Mouse (Mus musculus): ENCODE data around the gene Bri3.

The Bri3 gene

DNA sequence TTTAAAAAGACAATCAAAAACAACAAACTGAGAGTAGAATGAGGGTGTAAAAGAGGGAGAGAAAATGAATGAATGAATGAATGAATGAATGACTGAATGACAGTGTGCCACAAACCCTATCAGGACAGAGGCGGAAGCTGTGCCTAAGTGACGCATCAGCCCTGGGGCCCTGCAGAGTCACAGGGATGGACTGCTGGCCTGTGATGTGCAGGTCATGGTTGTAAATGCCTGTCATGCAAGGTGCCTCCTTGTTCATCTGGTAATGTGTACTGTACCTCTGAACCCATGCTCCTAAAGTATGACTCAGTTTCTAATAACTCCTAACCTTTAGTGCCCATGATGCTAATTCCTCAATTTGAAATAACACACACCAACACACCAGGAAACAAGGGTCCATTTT lies 58.8 kb downstream of the Bri3 start:
- no peak for DNase-seq

DNA sequence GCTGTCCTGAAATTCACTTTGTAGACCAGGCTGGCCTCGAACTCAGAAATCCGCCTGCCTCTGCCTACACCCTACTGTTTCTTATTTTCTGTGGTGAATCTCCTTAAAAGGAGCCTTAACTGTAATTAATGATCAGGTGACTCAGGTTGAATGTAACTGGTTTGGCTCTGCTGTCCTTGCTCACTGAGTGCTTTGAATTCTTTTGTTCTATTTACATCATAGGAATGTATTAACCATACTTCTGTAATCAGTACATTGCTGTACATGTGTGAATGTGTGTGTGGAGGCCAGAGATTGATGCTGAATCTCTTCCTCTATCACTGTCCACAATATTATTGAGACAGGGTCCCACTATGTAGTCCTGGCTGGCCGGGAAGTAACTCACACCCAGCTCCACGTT lies 64.7 kb downstream of the Bri3 start:
- DNase-seq = no peak

DNA sequence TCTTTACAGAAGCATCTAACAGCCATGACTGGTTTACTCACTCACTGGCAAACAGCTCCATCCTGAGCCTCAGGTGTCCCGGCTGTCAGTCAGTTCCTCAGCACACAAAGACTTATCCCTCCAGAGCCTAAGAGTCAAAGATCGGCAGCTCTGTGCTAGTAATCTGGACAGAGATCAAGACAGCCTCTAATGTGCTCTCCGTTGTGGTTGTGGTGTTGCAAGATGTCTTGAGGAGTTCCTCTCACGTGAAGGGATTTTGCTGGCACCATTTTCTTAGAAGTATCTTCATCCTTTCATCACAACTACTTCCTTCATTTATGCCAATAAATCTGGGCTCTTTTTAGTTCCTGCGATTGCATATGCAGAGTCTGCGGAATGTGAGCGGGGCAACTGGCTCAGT lies 67.9 kb downstream of the Bri3 start:
- no peak for DNase-seq

DNA sequence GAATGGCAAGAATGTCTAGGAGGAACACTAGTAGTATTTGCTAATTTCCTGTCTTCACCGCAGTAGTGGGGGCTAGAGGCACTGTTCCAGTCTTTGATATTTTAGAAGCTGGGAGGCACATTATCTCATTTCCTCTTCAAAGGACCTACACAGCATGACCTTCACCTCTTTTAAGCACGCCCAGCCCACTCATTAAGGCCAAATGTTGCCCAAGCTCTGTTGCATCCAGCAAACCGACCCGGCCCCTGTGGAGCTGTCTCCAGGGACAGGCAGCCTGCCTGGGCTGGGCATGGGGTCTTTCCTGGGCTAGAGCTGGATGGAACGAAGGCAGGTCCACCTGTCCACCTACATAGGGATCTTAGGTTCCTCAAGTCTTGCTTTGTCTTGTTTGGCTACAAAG lies 69.1 kb downstream of the Bri3 start:
- no peak for DNase-seq

DNA sequence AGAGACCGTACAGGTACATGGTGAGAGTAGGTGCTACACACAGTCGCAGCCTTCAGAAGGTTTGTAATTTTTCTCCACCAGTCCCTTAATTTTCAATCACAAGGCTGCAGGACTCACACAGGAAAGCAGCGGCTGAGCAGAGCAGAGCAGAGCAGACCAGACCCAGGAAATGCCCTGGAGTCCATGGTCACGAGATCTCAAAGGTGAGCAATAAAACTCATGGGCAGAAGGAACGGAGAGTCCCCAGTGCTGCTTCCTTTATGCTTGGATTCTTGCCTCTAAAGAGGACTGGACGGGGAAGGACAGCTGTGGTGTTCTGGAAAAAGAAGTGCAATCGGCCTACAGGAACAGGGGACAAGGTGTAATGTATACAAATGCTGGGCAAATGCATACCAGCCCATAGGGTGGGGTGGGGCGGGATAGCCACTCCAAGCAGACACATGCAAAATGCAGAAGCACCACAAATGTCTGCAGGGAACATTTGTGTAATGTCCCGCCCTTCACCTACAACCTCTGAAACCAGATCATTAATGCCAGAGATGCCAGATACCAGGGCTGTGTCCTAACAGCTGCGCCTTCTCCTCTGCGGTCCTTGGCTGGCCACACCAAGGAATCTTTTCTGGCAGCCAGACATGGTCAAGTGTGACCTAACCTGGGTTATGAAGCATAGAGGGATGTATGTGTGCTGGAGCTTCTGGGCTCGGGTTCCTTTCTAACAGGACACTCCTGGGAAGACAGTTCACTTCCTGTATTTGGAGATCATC lies 70.7 kb downstream of the Bri3 start:
- no peak for DNase-seq

DNA sequence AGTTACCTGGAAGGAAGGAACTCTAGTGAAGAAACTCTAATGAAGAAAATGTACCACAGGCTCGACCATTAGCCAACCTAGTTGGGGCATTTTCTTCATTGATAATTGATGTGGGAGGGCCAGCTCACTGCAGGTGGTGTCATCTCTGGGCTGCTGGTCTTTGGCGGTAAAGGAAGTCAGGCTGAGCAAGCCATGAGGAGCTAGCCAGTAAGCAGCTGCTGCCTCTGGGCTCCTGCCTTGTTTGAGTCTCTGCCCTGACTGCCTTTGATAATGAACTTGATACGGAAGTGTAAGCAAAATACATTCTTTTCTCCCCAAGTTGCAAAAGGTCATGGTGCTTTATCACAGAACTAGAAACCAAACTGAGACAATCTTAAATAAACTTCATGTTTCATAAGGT lies 72.2 kb downstream of the Bri3 start:
- DNase-seq = no peak

DNA sequence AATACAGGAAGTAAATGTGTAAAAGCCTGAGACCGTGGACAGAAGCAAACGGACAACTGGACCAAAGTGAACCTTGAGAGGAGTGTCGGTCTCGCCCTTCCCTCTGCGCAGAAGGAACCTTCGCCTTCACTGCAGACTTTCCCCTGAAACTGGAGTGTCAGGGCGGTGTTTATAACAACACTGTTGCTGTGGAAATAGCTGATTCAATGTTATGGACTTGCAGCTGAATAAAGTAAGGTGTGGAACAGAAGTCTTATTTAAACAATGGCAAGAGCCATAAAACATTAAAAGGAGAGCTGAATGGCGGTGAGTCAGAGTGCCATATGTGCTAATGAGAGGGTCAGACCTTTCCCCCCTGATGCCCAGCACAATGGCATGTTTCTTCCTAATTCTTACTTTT lies 73.2 kb downstream of the Bri3 start:
- DNase-seq = no peak

DNA sequence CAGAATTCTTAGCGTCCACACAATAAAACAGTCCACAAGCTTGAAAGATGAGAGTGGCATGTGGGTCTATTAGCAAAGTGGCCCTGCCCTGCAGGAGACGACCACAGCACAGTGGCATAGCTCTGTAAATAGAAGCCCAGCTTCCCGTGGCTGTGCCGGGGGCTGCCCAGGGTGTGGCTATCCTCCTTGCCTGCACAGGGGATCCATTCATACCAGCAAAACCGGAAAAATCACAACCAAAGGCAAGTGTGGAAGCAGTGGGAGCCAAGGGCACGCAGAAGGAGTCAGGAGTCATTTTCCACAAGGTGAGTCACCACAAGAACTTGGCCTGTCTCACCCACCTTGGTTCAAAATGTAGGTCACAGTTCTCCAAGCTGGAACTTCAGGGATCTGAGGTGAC lies 74.0 kb downstream of the Bri3 start:
- peak in 1 of 2 experiments; percentile 43 for DNase-seq

DNA sequence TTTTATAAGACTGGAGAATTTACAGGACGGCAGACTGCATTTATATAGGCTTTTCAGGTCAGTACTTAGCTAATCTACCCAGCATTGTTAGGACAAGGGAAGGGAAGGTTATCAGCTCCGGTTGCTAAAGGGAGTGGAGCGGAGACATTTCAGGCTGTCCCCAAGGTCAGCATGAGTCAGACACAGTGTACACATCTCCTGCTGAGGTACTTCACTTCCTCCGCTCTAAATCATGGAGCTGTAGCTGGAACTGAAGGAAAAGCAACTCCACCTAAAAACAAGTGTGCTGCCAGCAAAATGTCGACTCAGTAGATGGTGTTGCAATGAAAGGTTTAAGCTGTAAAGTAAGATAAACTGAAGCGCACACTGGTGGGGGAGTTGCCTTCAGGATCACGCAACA lies 77.4 kb downstream of the Bri3 start:
- peak in 1 of 2 experiments; percentile 27 for DNase-seq

DNA sequence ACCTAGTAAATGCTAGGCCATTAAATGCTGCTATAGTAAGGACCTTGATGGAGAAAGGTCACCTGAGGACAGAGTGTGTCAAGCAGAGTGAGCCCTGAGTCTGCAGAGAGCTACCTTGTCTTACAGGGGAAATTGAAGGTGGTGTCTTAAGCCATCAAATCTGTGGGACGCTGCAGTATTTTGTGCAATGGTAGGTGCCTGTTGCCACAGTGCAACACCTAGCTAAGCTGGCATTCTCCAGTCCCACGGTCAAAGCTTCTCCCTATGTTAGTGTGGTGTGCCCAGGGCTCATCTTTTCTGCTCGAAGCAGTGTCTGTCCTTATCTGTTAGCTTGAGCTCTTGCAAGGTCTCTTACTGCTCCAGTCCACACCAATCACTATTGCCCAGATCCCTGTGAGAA lies 78.5 kb downstream of the Bri3 start:
- no peak for DNase-seq

DNA sequence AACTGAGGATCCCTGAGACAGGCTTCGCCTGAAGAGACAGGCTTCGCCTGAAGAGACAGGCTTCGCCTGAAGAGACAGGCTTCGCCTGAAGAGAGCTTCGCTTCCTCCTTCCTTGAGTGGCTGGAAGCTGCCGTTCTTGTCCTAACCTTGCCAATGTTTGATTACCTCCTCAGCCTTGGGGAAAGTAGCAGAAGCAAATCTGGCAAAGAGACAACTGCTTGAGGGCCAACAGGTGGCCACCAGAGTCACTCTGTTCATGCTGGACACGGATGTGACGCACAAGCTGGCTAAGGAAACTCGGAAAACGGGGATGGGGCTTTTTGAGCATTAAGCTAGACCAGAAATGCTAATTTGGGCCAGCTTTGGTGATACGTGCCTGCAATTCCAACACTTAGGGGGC lies 89.8 kb downstream of the Bri3 start:
- peak; percentile 24 to 48 for DNase-seq

DNA sequence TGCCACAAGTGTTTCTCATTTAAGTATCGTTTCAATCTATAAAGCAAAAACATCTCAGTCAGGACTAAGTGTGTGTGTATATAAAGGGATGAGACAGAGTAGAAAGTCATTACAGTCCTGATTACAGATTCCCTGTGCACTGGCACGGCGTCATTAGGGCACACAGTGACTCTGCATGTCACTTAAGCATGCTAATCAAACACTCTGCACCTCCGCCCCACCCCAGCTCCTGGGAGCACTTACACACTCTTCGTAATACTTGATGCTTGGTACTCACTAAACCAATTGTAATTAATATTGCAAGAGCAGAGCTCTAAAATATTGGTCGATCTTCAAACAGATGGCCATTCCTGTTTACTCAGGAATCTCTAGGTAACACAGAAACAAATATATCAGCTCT lies 91.1 kb downstream of the Bri3 start:
- DNase-seq = peak; percentile 35 to 63

DNA sequence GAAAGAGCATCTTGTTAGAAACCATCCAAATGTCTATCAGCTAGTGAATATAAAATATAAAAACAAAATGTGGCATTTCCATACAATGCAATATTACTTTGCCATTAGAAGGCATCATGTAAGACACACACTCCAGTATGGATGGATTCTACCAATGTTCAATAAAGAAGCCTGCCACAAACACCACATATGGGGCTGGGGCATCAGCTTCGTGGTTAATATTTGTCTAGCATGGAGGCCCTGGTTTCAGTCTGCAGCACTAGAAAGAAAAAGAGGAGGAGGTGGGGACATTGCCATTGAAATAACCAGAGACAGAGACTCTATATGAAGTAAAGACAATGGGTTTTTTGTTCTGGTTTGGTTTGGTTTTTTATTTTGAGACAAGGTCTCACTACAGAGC lies 94.5 kb downstream of the Bri3 start:
- no peak for DNase-seq

DNA sequence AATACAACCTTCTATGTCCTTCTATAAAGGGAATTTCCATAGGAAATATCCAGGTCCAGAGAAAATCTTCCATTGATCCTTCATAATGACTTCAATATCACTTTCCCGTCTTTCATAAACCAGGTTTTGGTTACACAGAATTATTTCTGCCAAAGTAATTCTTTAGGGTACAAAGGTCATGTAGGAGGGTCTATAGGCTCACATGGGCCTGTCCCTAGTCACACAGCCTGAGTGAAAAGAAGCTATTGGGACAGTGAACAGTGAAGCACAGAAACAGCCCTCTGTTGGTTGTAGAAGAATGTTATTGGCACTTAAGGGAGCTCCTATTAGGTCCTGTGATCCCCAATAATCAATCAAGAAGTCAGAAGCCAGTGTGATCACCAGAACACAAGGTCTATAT lies 96.8 kb downstream of the Bri3 start:
- DNase-seq = no peak

DNA sequence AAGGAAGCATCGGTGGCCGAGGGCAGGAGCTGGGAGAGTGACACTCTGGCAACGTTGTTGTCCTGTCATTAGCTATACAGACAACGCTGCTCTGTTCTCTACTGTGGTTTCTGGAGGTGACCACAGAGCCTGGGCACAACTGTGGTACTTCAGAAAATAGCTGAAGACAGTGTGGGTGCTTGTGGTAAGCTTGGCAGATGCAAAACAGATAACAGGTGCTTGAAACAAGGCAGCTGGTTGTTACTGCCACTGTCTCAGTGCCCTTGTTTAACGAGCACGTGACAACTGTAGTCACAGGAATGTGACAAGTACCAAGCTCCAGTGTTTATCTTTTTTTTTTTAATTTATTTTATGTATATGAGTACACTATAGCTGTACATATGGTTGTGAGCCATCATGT lies 100.4 kb downstream of the Bri3 start:
- DNase-seq = no peak

DNA sequence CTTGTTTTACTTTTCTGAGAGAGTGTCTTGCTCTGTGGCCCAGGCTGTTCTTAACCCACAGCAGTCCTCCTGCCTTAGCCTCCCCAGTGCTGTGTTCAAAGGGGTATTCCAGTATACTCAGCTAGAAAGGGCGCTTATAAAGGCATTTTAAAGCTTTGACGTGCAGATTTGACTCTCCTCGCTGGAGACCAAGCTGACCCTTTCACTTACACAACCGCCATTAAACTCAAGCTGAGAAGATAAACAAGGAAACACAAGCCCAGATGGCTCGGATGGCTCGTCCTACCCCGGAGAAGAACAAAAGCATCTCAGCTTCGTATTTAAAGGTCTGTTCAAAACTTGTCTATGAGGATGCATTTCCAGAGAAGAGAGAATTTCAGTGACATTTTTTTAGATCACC lies 106.9 kb downstream of the Bri3 start:
- no peak for DNase-seq

DNA sequence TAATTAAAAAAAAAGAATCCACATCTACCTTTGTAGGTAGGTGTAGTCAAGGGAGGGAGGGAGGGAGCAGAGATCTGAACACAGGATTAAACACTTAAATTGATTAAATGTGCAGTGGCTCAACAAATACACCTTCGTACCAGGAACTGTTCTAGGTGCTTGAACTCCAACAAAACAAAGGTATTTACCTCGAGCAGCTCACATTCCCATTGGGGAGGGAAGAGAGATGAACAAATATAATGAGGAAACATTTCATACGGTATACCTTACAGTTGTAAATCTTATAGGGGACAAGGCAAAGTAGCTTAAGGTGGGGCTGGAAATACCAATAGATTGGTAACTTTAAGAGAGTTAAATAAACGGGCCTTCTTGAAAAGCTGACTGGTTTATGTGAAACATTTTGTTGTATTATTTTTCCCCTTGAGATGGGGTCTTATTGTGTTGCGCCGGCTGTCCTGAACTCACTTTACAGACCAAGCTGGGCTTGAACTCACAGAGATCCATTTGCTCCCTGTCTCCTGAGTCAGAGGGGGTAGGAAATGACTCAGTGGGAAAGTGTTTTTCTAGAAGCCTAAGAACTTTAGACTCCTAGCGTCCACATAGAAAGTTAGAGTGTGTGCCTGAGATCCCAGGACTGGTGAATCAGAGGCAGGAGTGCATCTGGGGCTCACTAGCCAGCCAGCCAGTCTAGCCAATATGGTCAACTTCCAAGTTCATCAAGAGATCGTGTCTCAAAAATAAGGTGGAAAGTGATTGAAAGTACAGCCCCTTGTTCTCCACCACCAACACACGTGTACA lies 108.2 kb downstream of the Bri3 start:
- DNase-seq = no peak

DNA sequence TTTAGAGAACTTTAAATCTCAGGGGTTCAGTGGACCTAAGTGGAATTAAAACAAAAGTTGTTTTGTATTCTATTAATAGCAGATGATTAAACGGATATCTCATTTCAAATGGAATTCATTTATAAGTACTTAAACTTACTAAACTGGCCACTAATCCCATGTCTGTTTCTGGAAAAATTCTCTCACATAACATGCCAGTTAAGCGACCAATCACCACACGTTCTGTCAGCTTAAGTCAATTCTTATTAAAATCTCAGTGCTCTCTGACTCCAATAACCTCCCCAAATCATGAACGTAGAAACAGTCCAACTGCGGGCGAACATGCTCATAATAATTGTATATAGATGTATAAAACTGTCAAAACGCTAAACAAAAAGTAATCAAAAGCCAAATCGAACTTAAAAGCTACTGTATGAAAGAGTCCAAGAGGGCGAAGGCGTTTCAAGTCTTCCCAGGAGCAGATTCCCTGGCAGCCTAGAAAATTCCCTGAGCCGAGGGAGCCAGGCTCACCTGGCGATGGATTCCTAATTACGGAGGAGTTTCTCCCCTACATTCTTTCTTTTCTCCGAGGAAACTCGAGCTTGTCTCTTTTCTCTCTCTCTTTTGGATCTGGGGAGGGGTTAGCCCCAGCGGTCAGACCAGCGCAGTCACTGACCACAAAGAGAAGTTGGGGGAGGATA lies 112.7 kb downstream of the Bri3 start:
- DNase-seq = no peak

DNA sequence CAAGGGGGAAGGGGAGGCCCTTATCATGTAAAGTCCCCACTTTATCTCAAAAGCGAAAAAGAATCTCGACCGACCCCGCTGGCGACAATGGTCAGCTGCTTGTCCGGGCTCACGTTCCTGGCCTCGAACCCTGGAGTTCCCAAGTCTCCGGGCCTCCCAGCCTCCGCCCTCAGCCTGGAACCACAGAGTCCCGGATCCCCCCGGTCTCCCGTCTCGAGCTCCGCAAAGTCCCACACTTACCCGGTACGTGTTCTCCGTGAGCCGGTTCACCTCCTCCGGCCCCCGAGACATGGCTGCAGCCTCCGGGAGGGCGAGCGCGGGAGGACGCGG lies 113.3 kb downstream of the Bri3 start:
- DNase-seq = no peak

DNA sequence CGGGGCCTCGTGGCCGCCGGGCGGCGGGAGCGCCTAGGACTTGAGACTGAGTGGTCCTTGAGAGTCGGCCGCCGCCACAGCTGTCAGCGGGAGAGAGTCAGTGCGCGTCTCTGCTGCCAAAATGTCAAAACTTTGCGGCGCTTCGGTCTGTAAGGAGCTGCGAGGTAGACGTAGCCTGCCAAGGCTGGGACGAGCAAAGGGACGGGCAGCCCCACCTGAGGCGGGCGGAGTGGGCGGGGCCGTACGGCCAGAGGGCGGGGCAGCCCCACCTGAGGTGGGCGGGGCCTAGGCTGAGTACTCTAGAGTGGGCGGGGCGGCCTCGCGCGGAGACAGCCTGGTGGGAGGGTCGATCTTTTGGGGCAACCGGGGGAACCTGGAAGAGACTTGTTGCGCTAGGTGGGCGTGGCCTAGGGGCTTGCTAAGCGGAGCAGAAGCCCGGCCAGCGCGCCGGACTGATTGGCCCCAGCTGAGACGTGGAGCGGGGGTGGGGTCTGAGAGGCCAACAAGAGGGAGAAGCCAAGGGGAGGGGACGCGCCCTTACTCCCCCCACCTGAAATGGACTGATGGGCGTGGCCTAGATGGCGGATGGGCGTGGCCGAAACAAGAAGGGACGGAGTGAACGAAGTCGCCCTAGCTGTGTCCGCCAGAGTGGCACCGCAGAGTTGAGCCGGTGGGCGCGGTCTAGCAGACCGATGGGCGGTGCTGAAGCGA lies 113.8 kb downstream of the Bri3 start, which contains the start of gene Baiap2l1:
Baiap2l1 (minus strand) TSS at position 232 of the 711 bp plus-strand sequence.
- DNase-seq = peak; percentile 94 to 98

DNA sequence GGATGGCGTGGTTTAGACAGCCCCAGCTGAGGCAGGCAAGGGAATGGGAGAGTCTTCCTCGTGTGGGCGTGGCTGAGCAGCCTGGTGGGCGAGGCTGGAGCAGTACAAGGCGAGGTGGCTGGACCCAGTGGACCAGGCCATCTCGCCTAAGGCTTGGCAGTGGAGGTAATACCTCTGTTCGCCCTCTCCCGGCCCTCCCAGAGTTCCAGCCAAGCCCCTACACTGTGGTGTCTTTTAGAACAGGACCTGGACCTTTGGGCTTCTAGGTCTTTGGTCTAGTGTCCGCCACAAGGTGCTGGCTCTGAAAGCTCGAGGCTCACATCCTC lies 114.3 kb downstream of the Bri3 start:
- no peak for DNase-seq

DNA sequence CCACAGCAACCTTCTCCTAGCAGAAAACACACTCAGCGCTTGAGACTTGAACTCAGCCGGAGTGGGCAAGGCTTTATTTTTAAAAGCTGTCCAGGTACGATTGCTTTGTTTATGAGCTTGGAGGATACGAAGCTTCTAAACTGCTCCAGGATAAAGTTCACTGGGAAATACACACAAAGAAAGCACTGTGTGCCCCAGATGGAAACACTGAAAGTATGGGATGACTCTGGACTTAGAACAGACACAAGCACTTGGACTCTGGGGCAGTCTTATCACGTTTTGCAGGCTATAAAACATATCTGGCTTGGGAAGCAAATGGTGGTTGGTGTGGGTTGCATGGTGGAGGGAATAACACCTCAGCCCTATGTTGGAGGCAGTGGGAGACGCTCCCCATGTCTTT lies 115.6 kb downstream of the Bri3 start:
- no peak for DNase-seq

DNA sequence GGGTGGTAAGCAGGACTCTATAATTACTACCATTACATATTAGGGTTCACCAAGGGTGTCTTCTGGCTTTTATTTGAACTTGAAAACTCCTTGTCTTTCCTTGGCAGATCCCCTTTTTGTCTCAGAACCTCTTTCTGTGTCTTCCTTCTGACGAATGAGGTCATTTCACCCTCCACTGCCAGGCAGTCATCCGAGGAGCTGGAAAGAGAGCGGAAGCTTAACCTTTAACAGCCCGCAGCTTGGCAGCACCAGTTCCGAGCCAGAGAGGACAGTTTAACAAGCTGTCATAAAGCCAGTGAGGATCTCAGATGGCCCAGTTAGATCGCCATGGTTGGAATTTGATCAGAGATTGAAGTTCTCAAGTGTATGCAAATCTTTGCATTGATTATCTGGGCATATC lies 116.1 kb downstream of the Bri3 start:
- no peak for DNase-seq

Data from lung, postnatal 4 days (tissue).